Mouse (Mus musculus) liver, embryonic 15.5 days (tissue): ENCODE results near the gene Hccs. TPM values are rescaled to one million over a fixed set of nuclear protein-coding genes. Genes with fewer than 3 reads are reported as not detected.

ENCODE experiments used
- ATAC-seq: fragments of 200-750 bp; cut with Nextera tagmentation; 2 replicates; pipeline ENCODE4 v1.8.0; 2017; ENCODE audit warnings: moderate number of reproducible peaks, mild to moderate bottlenecking, moderate library complexity; ENCODE audit not compliant: insufficient read depth
- H3K27ac ChIP-seq: fragments of 300-500 bp; sonication (generic); replicated peaks from 2 replicates; pipeline ENCODE4 v1.5.1; 2015; ENCODE audit warnings: mild to moderate bottlenecking, inconsistent platforms
- H3K27me3 ChIP-seq: fragments of 300-500 bp; sonication (generic); 2 replicates; pipeline ENCODE4 v1.6.1; 2015; ENCODE audit warnings: mild to moderate bottlenecking, inconsistent platforms
- H3K36me3 ChIP-seq: fragments of 300-500 bp; sonication (generic); replicated peaks from 2 replicates; pipeline ENCODE4 v1.6.1; 2015; ENCODE audit warnings: moderate library complexity, mild to moderate bottlenecking, inconsistent platforms
- H3K4me1 ChIP-seq: fragments of 300-500 bp; sonication (generic); replicated peaks from 2 replicates; pipeline ENCODE4 v1.6.1; 2015; ENCODE audit warnings: inconsistent platforms
- H3K4me2 ChIP-seq: fragments of 300-500 bp; sonication (generic); 2 replicates; pipeline ENCODE4 v1.6.1; 2015; ENCODE audit warnings: moderate library complexity, mild to moderate bottlenecking, inconsistent platforms
- H3K4me3 ChIP-seq: fragments of 300-500 bp; sonication (generic); replicated peaks from 2 replicates; pipeline ENCODE4 v1.5.1; 2015; ENCODE audit warnings: mild to moderate bottlenecking, inconsistent platforms
- H3K9ac ChIP-seq: fragments of 300-500 bp; sonication (generic); 2 replicates; pipeline ENCODE4 v1.6.1; 2015; ENCODE audit warnings: moderate library complexity, mild to moderate bottlenecking, inconsistent platforms
- H3K9me3 ChIP-seq: fragments of 300-500 bp; sonication (generic); replicated peaks from 2 replicates; pipeline ENCODE4 v1.6.1; 2016; ENCODE audit warnings: inconsistent platforms
- WGBS: fragments of 180-500 bp; shearing (Covaris S2); methylation state at CpG from one replicate; pipeline ENCODE4 v1.1.7; 2015; ENCODE audit warnings: mixed read lengths; ENCODE audit not compliant: insufficient replicate concordance; 5-methylcytosine and 5-hydroxymethylcytosine counted together
- polyA plus RNA-seq: library from polyadenylated mRNA; unstranded; fragments of >200 nt; fragmentation: Nextera tagmentation; extraction: Ambion mirVana; gene quantifications from 2 replicates; pipeline ENCODE4 v1.2.1, GENCODE M21; 2015

The Hccs gene
- polyA plus RNA-seq, 1 experiment from 2014 or later, result 11.6 TPM

DNA sequence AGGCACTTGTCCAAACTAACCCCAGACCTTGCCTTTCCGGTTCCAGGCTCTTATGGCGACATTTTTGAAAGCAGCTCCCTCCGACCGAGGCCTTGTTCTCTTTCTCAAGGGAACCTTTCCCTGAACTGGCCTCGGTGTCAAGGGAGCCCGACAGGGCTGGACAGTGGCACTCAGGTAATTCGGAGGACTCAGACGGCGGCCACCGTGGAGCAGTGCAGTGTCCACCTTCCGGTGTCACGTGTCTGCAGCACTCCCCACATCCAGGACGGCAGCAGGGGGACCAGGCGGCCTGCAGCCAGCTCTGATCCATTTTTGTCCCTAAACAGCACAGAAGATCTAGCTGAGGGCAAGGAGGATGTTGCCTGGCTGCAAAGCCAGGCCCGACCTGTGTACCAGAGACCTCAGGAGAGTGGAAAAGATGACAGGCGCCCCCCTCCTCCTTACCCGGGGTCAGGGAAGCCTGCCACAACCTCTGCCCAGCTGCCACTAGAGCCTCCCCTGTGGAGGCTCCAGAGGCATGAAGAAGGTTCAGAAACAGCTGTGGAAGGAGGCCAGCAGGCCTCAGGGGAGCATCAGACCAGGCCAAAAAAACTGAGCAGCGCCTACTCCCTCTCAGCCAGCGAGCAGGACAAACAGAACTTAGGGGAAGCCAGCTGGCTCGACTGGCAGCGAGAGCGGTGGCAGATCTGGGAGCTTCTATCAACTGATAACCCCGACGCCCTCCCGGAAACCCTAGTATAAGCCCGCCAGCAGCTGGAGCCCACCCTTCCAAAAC is 17.7 kb downstream of the Hccs start:
- no peaks in the 10 kb centered on the region for H3K9me3 ChIP-seq
- no peak overlapping the region for H3K4me3 ChIP-seq
- H3K27me3 ChIP-seq, result no peaks in the 10 kb centered on the region
- ATAC-seq, result no peak
- H3K9ac ChIP-seq, result no peak overlapping the region
- 65% methylated on average over 26 of the region's 26 CpGs for WGBS
- no peak overlapping the region for H3K27ac ChIP-seq
- no peaks in the 10 kb centered on the region for H3K4me1 ChIP-seq
- no peak overlapping the region for H3K4me2 ChIP-seq
- no peaks in the 10 kb centered on the region for H3K36me3 ChIP-seq

- no peaks in the 10 kb centered on the region for H3K27me3 ChIP-seq
- H3K9ac ChIP-seq, result no peak overlapping the region
- no peaks in the 10 kb centered on the region for H3K9me3 ChIP-seq
- no peak overlapping the region for H3K27ac ChIP-seq
- H3K4me2 ChIP-seq, result no peak overlapping the region
- 60% methylated on average over 4 of the region's 4 CpGs for WGBS
- ATAC-seq, result no peak
- no peaks in the 10 kb centered on the region for H3K4me1 ChIP-seq
- no peaks in the 10 kb centered on the region for H3K36me3 ChIP-seq
- no peak overlapping the region for H3K4me3 ChIP-seq
These were observed 20.6 kb downstream of the Hccs start for GRCm38 (mm10) chrX:169299579-169299978.

- H3K9ac ChIP-seq, result no peak overlapping the region
- 51% methylated on average over 8 of the region's 8 CpGs for WGBS
- H3K27ac ChIP-seq, result no peak overlapping the region
- no peaks in the 10 kb centered on the region for H3K4me1 ChIP-seq
- no peaks in the 10 kb centered on the region for H3K27me3 ChIP-seq
- no peaks in the 10 kb centered on the region for H3K9me3 ChIP-seq
- H3K4me3 ChIP-seq, result no peak overlapping the region
- no peaks in the 10 kb centered on the region for H3K36me3 ChIP-seq
- ATAC-seq, result no peak
- H3K4me2 ChIP-seq, result no peak overlapping the region
These were observed 56.6 kb downstream of the Hccs start for GRCm38 (mm10) chrX:169263433-169264172.

- WGBS, result 59% methylated on average over 2 of the region's 2 CpGs
These were observed 58.0 kb downstream of the Hccs start for GRCm38 (mm10) chrX:169262212-169262611.

GRCm38 (mm10) chrX:169261034-169261433 is 59.1 kb downstream of the Hccs start:
- Histone ChIP-seq H3K4me3 (no peak overlapping the region), H3K4me2 (no peak overlapping the region), H3K4me1 (no peaks in the 10 kb centered on the region), H3K9ac (no peak overlapping the region), H3K9me3 (no peaks in the 10 kb centered on the region), H3K27ac (no peak overlapping the region), H3K36me3 (no peaks in the 10 kb centered on the region), H3K27me3 (no peaks in the 10 kb centered on the region)
- 57% methylated on average over 3 of the region's 3 CpGs for WGBS
- ATAC-seq, result no peak

More at GRCm38 (mm10) chrX:169262212-169262611, 58.0 kb downstream of the Hccs start:
- no peak for ATAC-seq
- Histone ChIP-seq H3K27me3 (no peaks in the 10 kb centered on the region), H3K4me2 (no peak overlapping the region), H3K4me1 (no peaks in the 10 kb centered on the region), H3K4me3 (no peak overlapping the region), H3K36me3 (no peaks in the 10 kb centered on the region), H3K9ac (no peak overlapping the region), H3K27ac (no peak overlapping the region), H3K9me3 (no peaks in the 10 kb centered on the region)

GRCm38 (mm10) chrX:169256741-169257140 is 63.4 kb downstream of the Hccs start:
- Histone ChIP-seq H3K9me3 (no peaks in the 10 kb centered on the region), H3K4me3 (no peak overlapping the region), H3K27ac (no peak overlapping the region), H3K4me1 (no peaks in the 10 kb centered on the region), H3K36me3 (no peaks in the 10 kb centered on the region), H3K4me2 (no peak overlapping the region), H3K27me3 (no peaks in the 10 kb centered on the region), H3K9ac (no peak overlapping the region)
- no peak for ATAC-seq

DNA sequence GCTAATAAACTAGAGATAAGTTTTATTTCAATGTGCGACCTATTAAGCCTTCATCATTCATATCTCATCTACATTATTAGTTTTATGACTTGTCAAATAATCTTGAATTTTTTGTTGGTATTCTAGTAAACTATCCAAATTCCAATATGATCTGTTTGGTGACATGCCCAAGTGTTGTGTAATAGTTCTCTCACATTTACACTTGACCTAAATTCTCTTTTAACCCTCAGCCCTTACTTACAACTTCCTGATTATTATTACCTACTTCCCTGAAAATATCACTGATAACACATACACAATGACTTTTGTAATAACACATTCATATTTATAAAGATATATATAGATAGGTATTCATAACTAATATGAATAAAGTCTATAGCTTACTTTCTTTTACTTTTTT is 64.3 kb downstream of the Hccs start:
- H3K4me3 ChIP-seq, result no peak overlapping the region
- no peaks in the 10 kb centered on the region for H3K9me3 ChIP-seq
- WGBS, result 59% methylated on average over 1 of the region's 1 CpGs

GRCm38 (mm10) chrX:169222357-169223062 is 97.7 kb downstream of the Hccs start:
- H3K27ac ChIP-seq, result no peak overlapping the region
- no peak for ATAC-seq
- no peaks in the 10 kb centered on the region for H3K9me3 ChIP-seq
- no peak overlapping the region for H3K9ac ChIP-seq
- no peaks in the 10 kb centered on the region for H3K4me1 ChIP-seq
- no peaks in the 10 kb centered on the region for H3K36me3 ChIP-seq
- H3K4me2 ChIP-seq, result no peak overlapping the region
- H3K4me3 ChIP-seq, result no peak overlapping the region
- 39% methylated on average over 3 of the region's 3 CpGs for WGBS
- H3K27me3 ChIP-seq, result no peaks in the 10 kb centered on the region

More for the DNA sequence above, 64.3 kb downstream of the Hccs start:
- no peak overlapping the region for H3K4me2 ChIP-seq
- no peak overlapping the region for H3K9ac ChIP-seq
- H3K4me1 ChIP-seq, result no peaks in the 10 kb centered on the region
- H3K27ac ChIP-seq, result no peak overlapping the region
- no peak for ATAC-seq
- no peaks in the 10 kb centered on the region for H3K36me3 ChIP-seq
- H3K27me3 ChIP-seq, result no peaks in the 10 kb centered on the region

DNA sequence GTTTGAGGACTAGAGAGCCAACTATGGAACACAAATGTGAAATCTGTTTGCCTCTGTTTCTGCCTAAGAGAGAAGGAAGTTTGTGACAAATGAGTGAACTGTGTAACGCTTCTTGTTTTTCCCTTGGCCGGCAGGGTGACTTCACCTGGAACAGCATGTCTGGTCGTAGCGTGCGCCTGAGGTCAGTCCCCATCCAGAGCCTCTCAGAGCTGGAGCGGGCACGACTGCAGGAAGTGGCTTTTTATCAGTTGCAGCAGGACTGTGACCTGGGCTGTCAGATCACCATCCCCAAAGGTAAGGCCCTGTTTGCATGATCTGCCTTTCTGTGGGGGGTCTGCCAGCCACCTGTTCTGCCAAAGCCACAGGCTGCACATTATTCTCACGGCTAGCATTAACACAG is 100.1 kb downstream of the Hccs start:
- Histone ChIP-seq H3K4me1 (no peaks in the 10 kb centered on the region), H3K36me3 (no peaks in the 10 kb centered on the region), H3K27me3 (no peaks in the 10 kb centered on the region), H3K9ac (no peak overlapping the region), H3K27ac (no peak overlapping the region), H3K4me3 (no peak overlapping the region), H3K4me2 (no peak overlapping the region), H3K9me3 (no peaks in the 10 kb centered on the region)
- WGBS, result 20% methylated on average over 8 of the region's 8 CpGs
- no peak for ATAC-seq

GRCm38 (mm10) chrX:169210019-169210418 is 110.2 kb downstream of the Hccs start:
- Histone ChIP-seq H3K36me3 (no peaks in the 10 kb centered on the region), H3K27me3 (no peaks in the 10 kb centered on the region), H3K4me2 (no peak overlapping the region), H3K4me3 (no peak overlapping the region), H3K4me1 (no peaks in the 10 kb centered on the region), H3K27ac (no peak overlapping the region), H3K9me3 (no peaks in the 10 kb centered on the region), H3K9ac (no peak overlapping the region)
- WGBS, result 51% methylated on average over 3 of the region's 3 CpGs
- ATAC-seq, result no peak
